Mouse (Mus musculus) testis, adult 10 weeks (tissue): Measurements from ENCODE around the gene Tada2a. TPM values are rescaled to one million over a fixed set of nuclear protein-coding genes. Genes with fewer than 3 reads are reported as not detected.

Experiments used
- polyA plus RNA-seq: library from polyadenylated mRNA; stranded (reverse); fragments of 350-450 nt; fragmentation: Illumina TruSeq; extraction: RNeasy Lipid Tissue Mini Kit (QIAGEN cat#74804); gene quantifications from one replicate; pipeline ENCODE4 v1.2.3, GENCODE M21; 2014; ENCODE audit warnings: low read depth, low replicate concordance

The Tada2a gene
- 7.6 TPM for polyA plus RNA-seq

DNA sequence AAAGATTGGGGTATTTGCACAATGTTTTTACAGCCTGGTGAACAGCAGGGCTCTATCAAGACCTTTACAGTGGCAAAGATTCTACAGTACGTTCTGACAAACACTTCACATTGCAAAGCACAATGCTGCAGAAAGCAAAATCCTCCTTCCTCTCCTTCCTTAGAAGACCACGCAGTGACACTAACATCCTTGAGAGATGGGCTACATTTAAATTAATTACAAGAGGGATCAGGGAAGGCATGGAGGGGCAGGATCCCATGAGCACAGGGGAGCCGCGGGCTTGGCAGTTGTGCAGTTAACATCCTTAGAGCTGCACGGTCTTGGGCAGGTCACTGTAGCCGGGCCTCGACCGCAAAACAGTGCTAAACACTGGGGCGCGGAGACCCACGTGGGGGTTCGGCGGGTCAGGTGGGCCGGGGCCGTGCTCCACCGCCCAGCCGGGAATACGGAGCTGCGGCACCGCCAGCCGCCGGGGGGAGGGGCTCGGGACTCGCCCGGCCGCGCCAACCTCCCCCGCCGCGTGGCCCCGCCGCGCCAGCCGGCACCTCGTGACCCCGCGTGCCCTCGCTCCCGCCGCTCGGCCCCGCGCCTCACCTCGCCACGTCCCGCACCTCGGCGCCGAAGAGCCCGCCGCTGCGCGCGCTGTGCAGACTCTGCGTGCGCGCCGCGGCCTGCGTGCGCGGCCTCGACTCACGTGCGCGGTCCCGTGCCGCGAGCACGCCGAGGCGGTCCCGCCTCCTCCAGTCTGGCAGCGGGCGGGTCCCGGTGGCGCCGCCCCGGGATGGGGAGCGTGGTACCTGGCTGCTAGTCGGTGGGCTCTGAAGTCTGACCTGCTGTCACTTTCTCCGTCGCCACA, at the start of gene Tada2a, which contains the start of gene Acaca:
Tada2a (minus strand) TSS at position 658 of the 856 bp plus-strand sequence.
Acaca (plus strand) TSS at position 730 of the 856 bp plus-strand sequence.

DNA sequence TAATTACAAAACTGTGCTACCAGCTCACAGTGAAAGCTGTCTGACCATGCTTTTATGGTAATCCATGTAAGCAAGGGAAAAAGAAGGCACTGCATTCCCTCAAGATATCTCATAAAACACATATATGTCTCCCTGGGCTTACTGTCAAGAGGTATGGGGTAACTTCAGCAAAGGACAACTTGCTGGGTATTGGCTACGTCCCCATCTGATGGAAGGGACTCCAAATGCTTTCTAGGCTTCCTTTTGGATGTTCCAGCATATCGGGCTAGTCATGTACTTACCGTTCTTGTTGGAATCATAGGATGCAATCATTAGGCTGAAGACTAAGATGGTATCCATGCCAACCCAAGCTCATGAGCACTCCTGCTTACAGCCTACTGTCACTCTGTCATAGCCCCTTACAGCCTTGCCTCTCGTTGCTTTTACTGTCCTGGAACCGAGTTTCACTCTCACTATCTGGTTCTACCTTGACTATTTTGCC, 37.7 kb upstream of the Tada2a start, which contains the start of gene Gm11437:
Gm11437 (minus strand) TSS at position 431 of the 481 bp plus-strand sequence.

DNA sequence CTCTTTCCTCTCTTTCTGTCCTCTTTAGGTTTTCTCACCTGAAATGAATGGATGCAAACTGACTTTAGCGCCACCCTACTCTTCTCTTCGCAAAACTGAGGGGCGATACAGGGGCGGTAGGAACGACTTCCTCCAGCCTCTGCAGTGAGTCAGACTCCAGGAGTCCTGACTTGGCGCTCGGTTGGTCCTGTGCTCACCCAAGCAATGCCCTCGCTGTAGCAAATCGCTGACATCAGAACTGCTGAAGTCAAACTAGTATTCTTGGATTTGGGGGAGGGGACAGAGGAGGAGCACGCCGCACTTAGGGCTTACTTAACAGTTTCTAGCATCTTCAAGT, 60.4 kb downstream of the Tada2a start, which contains the start of gene Dusp14:
Dusp14 (minus strand) TSS at position 228 of the 337 bp plus-strand sequence.

Other genes starting within 250 kb of the Tada2a start
- 55.1 TPM for gene Ddx52, start 187.5 kb downstream of the Tada2a start, polyA plus RNA-seq
- 36.4 TPM for gene Synrg, start 165.2 kb downstream of the Tada2a start, polyA plus RNA-seq
- 0.42 TPM for gene Dusp14, start 60.3 kb downstream of the Tada2a start, polyA plus RNA-seq
- gene Acaca, start 72 bp upstream of the Tada2a start, polyA plus RNA-seq, result 41.0 TPM
- gene Gm11437, start 37.9 kb upstream of the Tada2a start, polyA plus RNA-seq, result not detected